ENCODE assay signal across 11 mouse cellular contexts in genomic region chr15:75088041-75088440, GRCm38 (mm10). TPM values are rescaled to one million over a fixed set of nuclear protein-coding genes. Genes with fewer than 3 reads are reported as not detected.
DNase-seq lines count a peak whose midpoint lies in the region; ATAC-seq and TF ChIP-seq lines count a peak whose summit lies in the region.
"Not testable (repeated sequence)": the region's sequence is repeated elsewhere in the genome, so short reads cannot be mapped to it uniquely, and the experiment has no call there.
"Had no signal": no experiment of that assay in that cellular context is flagged by ENCODE, and none has a peak within 500 bp of the region (broad histone marks: within the 10 kb centered on the region; RNA-seq: fewer than 3 reads in every experiment).

No protein-coding gene starts in this region.

- not testable (repeated sequence) for TF ChIP-seq POLR2A in cortical plate, adult 2 months (IDR thresholded peaks at IDR 0.05; ENCODE audit: extremely low read depth, insufficient read depth, low read length); liver, adult 2 months (IDR thresholded peaks at IDR 0.05; ENCODE audit: extremely low read depth, insufficient read depth, low read length)

- H3K27ac ChIP-seq in cortical plate, adult 2 months (ENCODE audit: insufficient read depth, low read length); liver, adult 2 months (replicated peaks; ENCODE audit: insufficient read depth, low read depth, low read length): not testable (repeated sequence)

- TF ChIP-seq CTCF in cortical plate, adult 2 months (IDR thresholded peaks at IDR 0.05; ENCODE audit: extremely low read depth, insufficient read depth, low read length), result 0 out of 2 replicates have a peak, but pooled peaks have one; percentile 2
- TF ChIP-seq CTCF in liver, adult 2 months (IDR thresholded peaks at IDR 0.05; ENCODE audit: low read depth, low read length), result not testable (repeated sequence)

- H3K27me3 ChIP-seq in liver, adult 2 months (ENCODE audit: control insufficient read depth, insufficient read depth, low read length); splenic B cell, adult 2 months (ENCODE audit: control insufficient read depth, insufficient read depth, low read length, poor library complexity, severe bottlenecking): not testable (repeated sequence)

- H3K79me2 ChIP-seq in liver, adult 2 months (ENCODE audit: control insufficient read depth, insufficient read depth, low read length), result not testable (repeated sequence)

- 12% methylated on average over 2 of the region's 2 CpGs for WGBS in liver, adult 2 months

- not testable (repeated sequence) for H3K4me1 ChIP-seq in cortical plate, adult 2 months (ENCODE audit: control insufficient read depth, insufficient read depth, low read length); liver, adult 2 months (ENCODE audit: control insufficient read depth, insufficient read depth, low read length)

- H3K4me3 ChIP-seq in cortical plate, adult 2 months (ENCODE audit: insufficient read depth, low read length); liver, adult 2 months (ENCODE audit: insufficient read depth, low read depth, low read length): not testable (repeated sequence)

- H3K9ac ChIP-seq in liver, adult 2 months (ENCODE audit: low read depth, low read length), result not testable (repeated sequence)

- not testable (repeated sequence) for H3K36me3 ChIP-seq in liver, adult 2 months (ENCODE audit: control insufficient read depth, insufficient read depth, low read length); splenic B cell, adult 2 months (ENCODE audit: control insufficient read depth, insufficient read depth, low read length, poor library complexity, severe bottlenecking)

- peak; percentile 32; the same call in 1 of the 2 replicates for ATAC-seq in megakaryocyte progenitor cell, adult 5-6 weeks (replicated peaks; ENCODE audit: poor library complexity)

- peak; percentile 39 to 43 for DNase-seq in B cell, adult 2 months
- peak; percentile 25 for DNase-seq in NIH3T3 (ENCODE audit: low read depth)
- peak; percentile 12 for DNase-seq in adrenal gland, postnatal 14 days
- DNase-seq in induced T-regulatory cell, adult 2 months (ENCODE audit: low read depth), result peak; percentile 46
- peak; percentile 13 for DNase-seq in liver, adult 2 months (ENCODE audit: extremely low read depth, low read depth, low spot score)
- DNase-seq in splenic B cell, adult 2 months (ENCODE audit: low read depth, low spot score), result peak; percentile 41

RNA-seq across cellular contexts. Expression of gene Ly6c2, which starts 23.7 kb away (rescaled TPM):
- total RNA-seq in adrenal gland, postnatal 14 days (2021), result 5.0 and 8.4 TPM in 2 replicates
- polyA plus RNA-seq in cortical plate, adult 2 months (2012; rRNA removed), result 0.70 and 0.81 TPM in 2 replicates
- 1.2 and 2.2 TPM in 2 replicates for total RNA-seq in liver, adult 2 months (2014; rRNA removed)
- 3.7 and 6.6 TPM in 2 replicates for polyA plus RNA-seq in liver, adult 2 months (2012; rRNA removed)
- 6,745 and 7,533 TPM in 2 replicates for total RNA-seq in megakaryocyte progenitor cell, adult 5-6 weeks (2015)
- total RNA-seq in megakaryocyte progenitor cell, adult 5-6 weeks (2017), result 1,802 and 2,622 TPM in 2 replicates
- polyA plus RNA-seq: forebrain, embryonic 11.5 days; hindbrain, embryonic 12.5 days; midbrain, embryonic 11.5 days had no signal

RNA-seq across cellular contexts. Expression of gene Ly6c1, which starts 39.4 kb away (rescaled TPM):
- total RNA-seq in adrenal gland, postnatal 14 days (2021), result 133 and 215 TPM in 2 replicates
- polyA plus RNA-seq in cortical plate, adult 2 months (2012; rRNA removed), result 201 and 222 TPM in 2 replicates
- 0.87 and 1.2 TPM in 2 replicates for total RNA-seq in liver, adult 2 months (2014; rRNA removed)
- 1.9 and 2.1 TPM in 2 replicates for polyA plus RNA-seq in liver, adult 2 months (2012; rRNA removed)
- 5.6 and 6.5 TPM in 2 replicates for total RNA-seq in megakaryocyte progenitor cell, adult 5-6 weeks (2015)
- total RNA-seq in megakaryocyte progenitor cell, adult 5-6 weeks (2017), result 3.6 TPM in 1 of 2 replicates, not detected in the other

Comparison
In these comparisons a context has a peak if more than half of its experiments do, and no peak if none do; other contexts are left out.
1. RNA of gene Ly6c2, which starts 23.7 kb away (total RNA-seq): 1,802 to 7,533 TPM in megakaryocyte progenitor cell, adult 5-6 weeks; 5.0 to 8.4 TPM in adrenal gland, postnatal 14 days and 1.2 to 2.2 TPM in liver, adult 2 months; every median in the first group is over 100 times any median in the second.
2. RNA of gene Ly6c1, which starts 39.4 kb away (total RNA-seq): 133 to 215 TPM in adrenal gland, postnatal 14 days; 3.6 to 6.5 TPM in megakaryocyte progenitor cell, adult 5-6 weeks and 0.87 to 1.2 TPM in liver, adult 2 months; every median in the first group is over 10 times any median in the second.
3. Peak in every context shown above with its lines, with median percentiles within 50 percentile points of each other: DNase-seq.